Mouse (Mus musculus) adrenal gland, postnatal 4 days (tissue): ENCODE results near the gene Krtap28-10. TPM values are rescaled to one million over a fixed set of nuclear protein-coding genes. Genes with fewer than 3 reads are reported as not detected.

Source experiments
- DNase-seq, 2 experiments: peaks; one replicate each; pipeline ENCODE4 v3.0.0; 2021 to 2022; ENCODE audit warnings: low spot score in 2 of 2, mixed read lengths in 2 of 2
- long read RNA-seq, 2 experiments: library from polyadenylated mRNA; stranded (forward); transcript quantifications; one replicate each; pipeline ENCODE4 v2.0.0; 2021
- total RNA-seq, 2 experiments: library from RNA; stranded (reverse); gene quantifications; 2 replicates each; pipeline ENCODE4 v1.2.3; 2021

The Krtap28-10 gene
- total RNA-seq, result not detected
- long read RNA-seq, experiment 1, result 0 reads
- long read RNA-seq, experiment 2, result 0 reads

DNA sequence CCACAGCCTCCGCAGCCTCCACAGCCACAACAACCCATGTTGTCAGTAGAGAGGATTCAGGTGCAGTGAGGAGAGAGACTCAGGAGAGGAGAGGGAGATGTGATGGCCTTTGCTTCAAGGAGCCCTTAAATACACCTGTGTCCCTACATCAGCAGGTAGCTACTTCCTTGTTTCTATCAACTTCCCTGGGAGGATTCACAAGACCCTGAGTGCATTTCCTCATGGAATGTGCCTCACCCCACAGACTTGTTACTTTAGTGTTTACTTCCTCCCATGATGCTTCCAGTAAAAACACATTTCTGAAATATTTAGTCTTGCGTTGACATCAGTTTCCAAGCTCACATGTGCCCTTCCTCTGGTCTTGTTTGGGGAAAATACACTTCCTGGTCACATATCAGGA, at the start of gene Krtap28-10:
Krtap28-10 (minus strand) TSS at position 101 of the 400 bp plus-strand sequence.
- DNase-seq, result no peak

DNA sequence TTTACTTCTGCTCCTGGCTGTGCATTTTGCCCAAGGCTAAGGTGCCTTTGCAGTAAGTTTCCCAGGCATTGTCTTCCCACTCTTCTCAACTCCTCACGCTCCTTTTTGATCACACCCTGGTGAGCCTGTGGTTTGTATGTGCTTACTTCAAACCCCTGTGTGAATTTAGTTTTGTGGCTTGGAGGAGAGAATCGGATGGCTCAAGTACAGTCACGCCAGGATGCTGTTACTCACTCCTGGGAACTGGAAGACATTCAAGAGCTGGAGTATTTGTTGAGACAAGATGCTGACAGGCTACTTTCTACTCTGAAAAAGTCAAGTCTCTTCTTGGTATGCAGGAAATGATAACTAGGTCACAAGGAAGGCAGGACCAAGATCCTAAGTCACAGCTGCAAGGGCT, 49.0 kb upstream of the Krtap28-10 start:
- DNase-seq, result no peak

DNA sequence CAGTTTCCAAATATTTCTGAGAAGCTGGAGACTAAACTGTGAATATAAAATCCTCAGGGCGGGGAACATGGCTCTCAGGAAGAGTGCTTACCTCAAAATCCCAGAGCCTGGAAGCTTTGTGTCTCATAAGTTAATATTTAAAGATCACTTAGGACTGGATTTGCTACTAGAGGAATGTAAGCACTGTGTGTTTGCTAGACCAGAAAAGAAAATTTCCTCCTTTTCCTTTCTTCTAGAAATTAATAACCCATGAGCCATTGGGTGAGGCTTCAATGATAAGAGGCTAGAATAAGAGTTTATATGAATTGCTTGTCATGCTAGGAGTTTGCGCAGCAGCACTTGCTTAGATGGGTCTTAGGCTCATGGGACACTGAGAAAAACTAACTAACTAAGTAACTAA, 42.5 kb upstream of the Krtap28-10 start:
- DNase-seq, result no peak

DNA sequence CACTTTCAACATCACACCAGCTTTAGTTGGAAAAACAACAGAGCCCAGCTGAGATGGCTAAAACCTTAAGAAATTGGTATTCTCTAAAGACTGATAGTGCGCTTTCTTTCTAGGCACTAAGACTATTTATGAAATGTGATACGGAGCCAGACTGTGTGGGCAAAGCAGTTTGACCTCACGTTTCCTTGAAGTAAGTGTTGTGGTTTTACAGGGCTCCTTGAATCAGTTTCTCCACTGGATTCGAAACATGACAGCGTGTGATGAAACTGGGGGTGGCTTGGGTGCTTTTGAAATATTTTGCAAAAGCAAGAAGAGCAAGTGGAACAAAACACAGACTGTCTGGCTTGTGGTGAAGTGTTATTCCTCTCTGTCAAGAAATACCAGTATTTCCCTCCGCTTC, 34.7 kb upstream of the Krtap28-10 start:
- DNase-seq, result no peak

DNA sequence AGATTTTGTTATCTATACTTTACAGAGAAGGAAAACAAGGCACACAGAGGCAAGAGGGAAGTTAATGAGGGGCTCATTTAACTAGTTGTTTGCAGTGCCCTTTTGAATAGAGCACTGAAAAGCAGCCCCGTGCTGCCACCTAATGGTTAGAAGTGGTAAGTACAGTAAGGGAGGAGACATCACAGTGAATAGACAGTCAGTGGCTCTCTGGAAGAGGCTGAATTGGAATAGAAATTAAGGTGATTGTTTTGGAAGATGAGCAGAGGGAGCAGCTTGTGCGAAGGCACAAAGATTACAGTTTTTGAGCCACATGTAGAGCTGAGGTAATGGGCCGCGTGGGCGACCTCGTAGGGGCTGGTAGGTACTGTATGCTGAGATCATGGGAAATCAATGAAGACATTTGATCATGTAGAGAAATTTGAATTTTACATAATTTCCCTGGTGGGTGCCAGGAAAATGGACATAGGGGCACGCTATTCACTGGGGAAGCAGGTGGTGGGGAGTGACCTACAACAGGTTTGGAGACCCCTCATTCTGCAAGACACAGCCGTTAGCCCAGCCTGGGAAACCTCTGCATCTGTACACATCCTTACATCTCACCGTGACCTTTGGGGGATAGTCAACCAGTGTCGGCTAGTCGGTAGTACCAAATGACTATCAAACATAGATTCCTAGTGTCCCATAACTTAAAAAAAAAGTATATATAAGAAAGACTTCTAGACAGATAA, 34.1 kb upstream of the Krtap28-10 start:
- no peak for DNase-seq

DNA sequence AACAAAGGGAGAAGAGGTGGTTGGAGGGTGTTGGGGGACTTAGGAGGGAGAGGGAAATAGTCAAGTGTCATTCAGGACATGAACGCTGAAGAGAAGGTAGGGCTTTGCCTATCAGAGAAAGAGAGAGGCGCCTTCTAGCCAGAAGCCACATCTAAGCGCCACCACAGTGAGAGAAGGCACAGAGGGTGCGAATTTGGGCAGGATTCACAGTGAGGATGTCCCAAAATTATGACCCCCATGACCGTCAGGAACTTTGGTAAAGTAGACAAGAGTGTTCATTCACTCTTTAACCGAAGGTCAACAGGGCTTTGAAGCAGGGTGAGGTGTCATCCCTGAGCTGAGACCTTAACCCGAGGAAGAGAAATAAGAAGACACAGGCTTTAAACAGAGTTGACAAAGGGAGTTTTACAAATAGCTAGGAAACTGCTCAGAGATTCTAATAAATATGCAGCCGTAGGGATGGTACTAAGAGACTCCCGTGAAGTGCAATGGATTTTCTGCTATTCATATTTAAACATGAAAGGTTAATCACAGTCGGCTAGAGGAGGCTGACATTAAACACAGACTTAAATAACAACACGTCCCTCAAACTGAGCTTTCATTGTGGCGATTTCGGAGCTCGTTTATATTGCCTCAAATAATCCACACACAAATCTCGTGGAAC, 33.4 kb upstream of the Krtap28-10 start:
- no peak for DNase-seq

DNA sequence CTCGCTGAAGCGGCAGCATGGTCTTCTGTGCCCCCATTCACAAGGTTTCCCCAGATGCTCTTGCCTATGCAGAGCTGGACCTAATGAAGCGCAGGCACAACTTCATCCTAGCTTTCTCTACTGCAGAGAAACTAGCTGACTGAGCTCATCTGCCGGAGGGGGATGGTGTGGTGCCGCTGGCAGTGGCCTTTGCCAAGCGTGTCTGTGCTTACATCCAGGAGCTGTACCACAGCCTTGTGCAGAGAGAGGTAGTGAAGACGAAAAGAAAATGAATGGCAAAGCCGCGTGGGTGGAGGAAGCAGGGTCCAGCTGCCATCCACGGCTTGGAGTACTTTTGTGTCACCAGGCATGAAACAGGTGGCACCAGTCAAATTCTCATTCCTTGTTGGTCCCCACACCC, 24.9 kb upstream of the Krtap28-10 start:
- no peak for DNase-seq

DNA sequence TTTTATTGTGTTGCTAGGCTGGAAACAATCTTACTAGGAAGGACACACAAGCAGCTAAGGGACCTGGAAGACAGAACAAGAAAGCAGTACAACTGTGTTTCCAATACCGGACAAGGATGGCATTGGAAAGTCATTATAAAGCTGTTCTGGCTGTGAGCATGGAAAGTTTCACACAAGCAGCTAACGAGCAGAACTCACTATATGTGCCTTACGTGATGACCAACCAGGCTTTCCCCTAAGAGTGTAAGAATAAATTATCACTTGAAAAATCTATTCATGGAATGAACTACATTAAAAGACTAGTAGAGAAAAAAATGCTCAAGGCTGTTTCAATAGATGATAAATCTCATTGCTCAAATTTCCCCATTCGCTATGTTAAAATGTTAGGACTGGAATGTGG, 24.3 kb upstream of the Krtap28-10 start:
- DNase-seq, result no peak

DNA sequence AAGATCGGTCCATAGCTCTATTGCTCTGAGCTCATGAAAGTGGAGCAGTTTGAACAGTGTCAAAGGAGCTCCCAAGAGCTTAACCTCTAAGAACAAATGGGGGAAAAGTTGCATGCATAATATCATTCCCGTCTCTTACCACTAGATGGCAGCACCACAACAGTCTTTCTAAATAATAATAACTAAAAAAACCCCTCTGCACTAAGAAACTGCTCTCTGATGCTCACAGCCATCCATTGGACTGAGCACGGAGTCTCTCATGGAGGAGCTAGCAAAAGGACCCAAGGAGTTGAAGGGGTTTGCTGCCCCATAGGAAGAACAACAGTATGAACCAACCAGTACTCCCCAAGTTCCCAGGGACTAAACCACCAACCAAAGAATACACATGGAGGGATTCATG, 22.6 kb upstream of the Krtap28-10 start:
- no peak for DNase-seq

DNA sequence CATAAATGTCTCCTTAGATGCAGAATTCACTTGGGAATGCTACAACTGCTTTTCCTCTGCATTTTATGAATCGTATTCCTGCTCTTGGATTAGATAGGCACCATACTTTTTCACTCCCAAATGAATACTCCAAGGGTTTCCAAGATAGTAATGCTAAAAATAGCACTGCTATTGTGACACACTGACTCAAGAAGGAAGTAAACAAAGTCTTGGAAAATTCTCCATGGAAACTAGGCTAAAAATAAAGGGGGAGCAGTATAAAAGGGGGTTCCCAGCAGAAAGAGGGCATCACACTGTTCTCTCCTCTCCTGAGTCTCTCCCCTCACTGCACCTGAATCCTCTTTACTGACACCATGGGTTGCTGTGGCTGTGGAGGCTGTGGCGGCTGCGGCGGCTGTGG, 18.4 kb upstream of the Krtap28-10 start, which contains the start of gene Krtap28-13:
Krtap28-13 (plus strand) TSS at position 288 of the 400 bp plus-strand sequence.
- no peak for DNase-seq

DNA sequence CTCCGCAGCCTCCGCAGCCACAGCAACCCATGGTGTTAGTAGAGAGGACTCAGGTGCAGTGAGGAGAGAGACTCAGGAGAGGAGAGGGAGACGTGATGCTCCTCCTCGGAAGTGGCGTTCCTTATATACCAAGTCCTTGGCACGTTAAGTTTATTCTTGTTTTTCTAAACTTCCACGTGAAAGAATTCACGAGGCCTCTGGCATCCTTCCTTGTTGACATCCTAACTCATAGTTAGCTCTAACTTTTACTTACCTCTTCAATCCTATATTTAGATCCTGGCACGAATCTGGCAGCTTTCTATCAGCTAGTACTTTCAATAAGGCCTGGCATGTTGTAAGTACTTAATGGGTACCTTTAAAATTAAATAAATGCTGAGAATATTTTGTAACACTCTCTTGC, 17.0 kb upstream of the Krtap28-10 start, which contains the start of gene A030005K14Rik:
A030005K14Rik (minus strand) TSS at position 101 of the 400 bp plus-strand sequence.
- no peak for DNase-seq

DNA sequence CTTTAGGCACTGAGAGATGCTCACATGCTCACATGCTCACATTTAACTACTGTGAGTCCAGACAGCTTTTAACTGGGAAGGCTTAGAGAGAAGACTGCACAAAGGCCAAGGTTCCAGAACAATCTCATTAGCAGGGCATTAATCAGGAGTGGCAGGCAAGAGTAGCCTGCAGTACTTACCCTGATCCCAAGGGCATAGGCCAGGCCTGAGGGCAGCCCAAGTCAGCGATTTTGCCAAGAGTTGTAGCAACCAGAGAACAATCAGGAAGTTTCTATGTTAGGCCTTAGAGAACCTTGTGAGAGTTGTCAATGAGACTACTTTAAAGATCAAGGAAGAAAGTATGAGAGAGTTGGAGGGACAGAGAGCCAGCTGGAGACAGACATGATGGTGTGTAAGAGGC, 16.2 kb upstream of the Krtap28-10 start:
- DNase-seq, result no peak

DNA sequence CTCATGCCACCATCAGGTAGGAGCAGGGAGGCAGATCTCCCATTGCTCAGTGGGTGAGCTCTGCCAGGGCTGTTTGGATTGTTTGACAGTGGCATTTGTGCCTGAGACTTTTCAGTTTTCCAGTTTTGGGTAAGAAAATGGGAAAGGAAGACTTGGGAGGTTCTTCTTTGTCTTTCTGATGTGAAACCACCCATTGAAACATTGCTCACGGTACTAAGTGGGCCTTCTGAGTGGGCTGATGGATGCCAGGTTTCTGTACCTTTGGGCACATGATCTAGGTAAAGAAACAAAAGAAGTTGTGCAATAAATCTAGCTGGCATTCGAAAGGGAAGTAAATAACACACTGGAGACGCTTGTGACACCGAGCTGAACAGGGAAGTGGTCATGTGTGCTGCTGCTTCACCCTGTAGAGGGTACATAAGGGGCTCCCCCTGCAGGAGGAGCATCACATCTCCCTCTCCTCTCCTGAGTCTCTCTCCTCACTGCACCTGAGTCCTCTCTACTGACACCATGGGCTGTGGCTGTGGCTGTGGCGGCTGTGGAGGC, 2.7 kb upstream of the Krtap28-10 start, which contains the start of gene Gm47969:
Gm47969 (plus strand) TSS at position 51 of the 546 bp plus-strand sequence.
- DNase-seq, result no peak

DNA sequence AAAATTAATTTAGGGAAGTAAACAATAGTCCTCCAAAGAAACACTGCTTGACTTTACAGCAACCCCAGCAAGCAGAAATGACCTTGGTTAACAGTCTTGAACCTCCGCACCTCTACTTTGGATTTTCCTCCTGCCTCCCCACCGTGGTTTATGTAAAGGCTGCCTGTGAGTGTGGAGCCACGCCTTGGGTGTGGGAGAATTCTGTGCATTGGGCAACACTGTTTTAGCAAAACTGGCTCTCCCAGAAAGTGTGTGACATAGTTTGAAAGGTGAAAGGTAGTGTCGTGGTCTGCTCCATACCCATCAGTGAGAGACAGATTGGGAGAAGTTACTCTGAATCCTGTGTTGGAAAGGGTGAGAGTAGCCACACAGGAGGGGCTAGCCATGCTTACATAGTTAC, 3.2 kb downstream of the Krtap28-10 start:
- DNase-seq, result no peak

DNA sequence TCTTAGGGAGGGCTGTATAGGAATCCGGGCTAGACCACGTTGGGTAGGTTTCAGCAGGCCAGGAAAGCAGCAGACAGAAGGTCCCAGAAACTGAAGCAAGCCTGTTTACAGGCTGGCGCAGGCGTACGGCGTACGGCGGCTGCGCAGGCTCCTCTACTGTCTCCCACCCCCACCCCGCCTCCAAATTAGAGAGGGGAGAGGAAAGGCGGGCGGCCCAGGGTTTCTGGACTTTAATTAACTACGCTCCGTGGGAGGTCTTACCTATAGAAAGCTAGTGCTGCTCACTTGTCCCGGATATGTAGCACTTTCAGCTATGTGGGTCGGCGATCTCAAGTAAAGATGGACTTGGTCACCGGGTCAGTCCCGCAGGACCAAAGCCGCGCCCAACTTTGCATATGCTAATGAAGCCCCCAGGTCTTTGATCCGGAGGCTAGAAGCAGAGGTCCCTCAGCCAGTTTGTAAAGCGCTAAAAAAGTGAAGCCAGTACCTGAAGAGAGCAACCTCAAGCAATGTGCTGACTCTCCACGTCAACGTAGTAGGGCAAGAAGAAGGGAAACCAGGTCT, 4.1 kb downstream of the Krtap28-10 start, which contains the start of gene Slc19a3:
Slc19a3 (minus strand) TSS at position 340 of the 564 bp plus-strand sequence.
- DNase-seq, result no peak

DNA sequence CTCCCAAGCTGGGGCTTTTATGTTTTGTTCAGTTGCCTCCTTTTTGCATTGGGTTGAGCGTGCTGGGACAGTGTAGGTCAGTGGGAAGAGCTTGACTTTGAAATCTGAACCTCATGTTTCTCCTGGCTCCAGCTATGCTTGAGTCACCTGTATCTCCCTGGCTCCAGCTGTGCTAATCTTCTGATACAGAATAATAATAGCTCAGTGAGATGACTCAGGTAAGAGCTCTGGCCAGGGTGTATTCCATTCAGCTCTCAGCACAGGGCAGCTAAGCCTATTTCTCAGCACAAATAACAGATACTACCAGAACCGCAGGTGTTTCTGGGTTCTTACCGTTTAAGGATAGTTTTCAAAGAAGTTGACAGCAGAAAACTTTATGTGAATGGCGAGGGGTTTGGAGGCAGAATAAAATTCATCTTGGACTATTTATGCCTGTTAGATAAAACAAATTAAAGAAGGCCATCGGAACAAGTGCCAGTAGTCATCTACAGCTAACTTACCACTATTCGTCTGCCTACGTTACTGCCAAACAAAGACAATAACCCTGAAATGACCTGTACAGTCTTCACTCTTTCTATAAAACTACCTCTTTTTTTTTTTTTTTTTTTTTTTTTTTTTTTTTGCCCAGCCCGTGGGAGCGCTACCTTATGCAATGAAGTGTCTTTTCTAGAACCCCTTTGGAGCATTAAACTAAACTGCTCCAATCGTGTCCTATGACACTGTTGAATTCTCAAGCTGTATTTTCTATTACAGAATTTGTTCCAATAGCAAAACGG, 5.2 kb downstream of the Krtap28-10 start:
- DNase-seq, result no peak

DNA sequence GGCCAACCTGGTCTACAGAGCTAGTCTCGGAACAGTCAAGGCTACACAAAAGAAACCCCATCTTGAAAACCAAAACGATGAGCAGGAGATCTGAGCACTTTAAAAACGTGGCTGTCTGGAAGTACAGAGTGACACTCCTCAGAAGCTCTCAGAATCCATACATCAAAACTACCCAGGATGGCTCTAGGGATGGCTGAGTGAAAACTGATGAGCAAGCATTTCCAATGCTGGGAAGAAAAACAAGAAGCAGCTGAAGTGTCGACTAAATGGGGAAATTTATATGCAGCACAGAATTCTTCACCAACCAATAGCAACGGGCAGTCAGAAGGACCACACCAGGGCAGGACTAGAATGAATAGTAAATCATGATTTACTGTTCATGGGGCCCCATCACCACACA, 7.8 kb downstream of the Krtap28-10 start:
- DNase-seq, result no peak

DNA sequence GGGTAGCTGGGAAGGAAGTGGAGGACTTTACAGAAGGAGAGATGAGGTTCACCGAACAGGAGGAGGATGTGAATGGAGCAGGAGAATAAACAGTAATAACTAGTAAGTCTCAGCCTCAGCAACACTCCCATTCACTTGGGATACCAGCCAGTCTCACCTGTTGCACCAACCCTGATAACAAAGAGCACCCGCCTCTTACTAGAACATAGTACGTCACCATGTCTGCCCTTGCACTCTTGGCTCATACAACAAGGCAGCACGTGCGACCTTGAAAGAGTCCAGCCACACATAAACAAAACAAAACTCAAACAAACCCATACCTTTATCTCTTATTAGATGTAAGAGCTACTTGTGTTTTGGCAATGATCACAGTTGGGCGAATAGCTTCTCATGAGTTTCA, 9.8 kb downstream of the Krtap28-10 start:
- no peak for DNase-seq

DNA sequence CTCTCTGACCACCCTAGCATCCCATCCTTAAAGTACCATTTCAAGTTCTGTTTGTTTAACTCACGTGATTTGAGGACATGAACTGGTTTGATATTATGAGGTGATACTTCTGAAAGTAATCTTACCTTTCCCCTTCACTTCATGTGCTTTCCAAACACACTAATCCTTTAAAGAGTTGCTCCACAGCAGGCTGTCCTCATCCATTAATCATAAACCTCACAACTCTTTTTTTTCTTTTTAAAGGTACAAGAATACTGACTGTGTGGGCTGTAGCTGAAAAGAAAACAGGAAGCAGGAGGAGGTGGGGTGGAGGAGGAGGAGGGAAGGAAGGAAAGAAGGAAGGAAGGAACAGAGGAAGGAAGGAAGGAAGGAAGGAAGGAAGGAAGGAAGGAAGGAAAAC, 10.3 kb downstream of the Krtap28-10 start:
- no peak for DNase-seq

DNA sequence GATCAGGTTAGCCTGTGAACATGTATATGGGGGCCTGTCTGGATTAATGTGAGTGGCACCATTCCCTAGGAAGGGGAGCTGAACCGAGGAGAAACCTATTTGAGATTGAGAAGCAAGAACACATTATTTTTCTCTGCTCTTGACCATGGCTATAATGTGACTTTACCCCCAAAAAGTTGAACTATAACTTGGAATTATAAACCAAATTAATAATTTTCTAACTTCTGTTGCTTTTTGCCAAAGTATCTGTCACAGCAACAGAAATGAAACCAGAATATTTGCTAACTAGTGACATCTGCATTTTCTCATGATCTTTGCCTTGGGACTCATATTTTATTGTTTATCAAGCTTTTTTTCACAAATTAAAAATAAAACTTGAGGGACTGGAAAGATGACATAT, 25.7 kb downstream of the Krtap28-10 start:
- DNase-seq, result no peak

DNA sequence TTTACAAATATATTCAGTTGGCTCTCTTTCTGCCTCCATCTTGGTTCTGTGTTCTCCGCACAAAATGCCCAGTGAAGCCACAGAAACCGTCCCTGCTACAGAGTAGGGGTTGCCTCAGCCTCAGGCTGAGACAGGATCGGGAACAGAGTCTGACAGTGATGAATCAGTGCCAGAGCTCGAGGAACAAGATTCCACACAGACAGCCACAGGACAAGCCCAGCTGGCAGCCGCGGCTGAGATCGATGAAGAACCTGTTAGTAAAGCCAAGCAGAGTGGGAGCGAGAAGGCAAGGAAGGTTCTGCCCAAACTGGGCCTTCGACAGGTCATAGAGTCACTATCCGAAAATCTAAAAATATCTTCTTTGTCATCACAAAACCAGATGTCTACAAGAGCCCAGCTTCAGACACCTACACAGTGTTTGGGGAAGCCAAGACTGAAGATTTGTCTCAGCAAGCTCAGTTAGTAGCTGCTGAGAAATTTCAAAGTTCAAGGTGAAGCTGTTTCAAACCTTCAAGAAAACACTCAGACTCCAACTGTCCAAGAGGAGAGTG, 26.9 kb downstream of the Krtap28-10 start:
- DNase-seq, result no peak
